Mouse (Mus musculus) kidney, postnatal 14 days (tissue): ENCODE measurements around the gene Smpd4.
"Not testable (repeated sequence)": the region's sequence is repeated elsewhere in the genome, so short reads cannot be mapped to it uniquely, and the experiment has no call there.

Source experiments
- DNase-seq: peaks from one replicate; pipeline ENCODE4 v3.0.0; 2022; ENCODE audit warnings: mixed read lengths

Gene Smpd4

DNA sequence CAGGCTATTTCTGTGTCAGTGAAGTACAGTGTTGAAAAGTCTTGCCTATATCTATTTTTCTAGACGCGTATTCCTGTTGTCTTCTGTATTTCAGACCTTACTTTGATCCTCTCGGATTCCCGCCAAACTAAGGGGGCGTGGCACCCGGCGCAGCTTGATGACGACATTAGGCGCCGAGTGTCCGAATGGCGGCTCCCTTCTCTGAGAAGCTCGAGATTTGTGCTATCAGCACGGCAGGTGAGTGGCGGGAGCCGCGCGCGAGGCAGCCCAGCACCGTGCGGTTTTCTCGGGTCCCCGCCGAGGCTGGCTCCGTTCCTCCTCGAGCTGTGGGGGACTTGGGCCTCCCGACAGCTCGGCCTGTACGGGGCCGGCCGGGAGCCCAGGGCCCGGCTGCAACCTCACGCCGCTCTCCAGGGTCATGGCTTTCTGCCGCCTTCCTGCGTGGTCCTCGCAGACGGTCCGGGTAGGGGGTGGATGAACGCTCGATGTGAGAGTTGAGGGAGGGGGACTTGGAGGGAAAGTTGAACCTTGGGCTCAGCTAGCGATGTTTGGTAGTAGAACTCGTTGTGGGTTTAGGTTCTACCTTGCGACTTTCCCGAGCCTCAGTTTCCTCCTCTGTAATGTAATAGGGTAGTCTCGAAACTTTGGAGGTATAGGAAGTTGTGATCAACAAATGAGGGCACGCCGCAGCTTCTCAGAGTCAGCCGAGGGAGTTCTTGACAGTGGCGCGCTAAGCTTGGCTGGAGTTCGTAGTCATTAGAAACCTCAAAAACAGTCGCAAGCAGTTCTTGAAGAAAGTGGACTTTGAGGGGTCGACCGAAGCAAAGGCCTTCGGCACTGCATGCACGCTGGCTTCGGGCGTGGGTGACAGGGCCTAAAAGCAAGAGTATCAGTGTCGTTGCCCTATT is at the start of gene Smpd4:
Gene Smpd4 (plus strand): TSS at position 157 of the 908 bp plus-strand sequence.
- peak; percentile 93 for DNase-seq

DNA sequence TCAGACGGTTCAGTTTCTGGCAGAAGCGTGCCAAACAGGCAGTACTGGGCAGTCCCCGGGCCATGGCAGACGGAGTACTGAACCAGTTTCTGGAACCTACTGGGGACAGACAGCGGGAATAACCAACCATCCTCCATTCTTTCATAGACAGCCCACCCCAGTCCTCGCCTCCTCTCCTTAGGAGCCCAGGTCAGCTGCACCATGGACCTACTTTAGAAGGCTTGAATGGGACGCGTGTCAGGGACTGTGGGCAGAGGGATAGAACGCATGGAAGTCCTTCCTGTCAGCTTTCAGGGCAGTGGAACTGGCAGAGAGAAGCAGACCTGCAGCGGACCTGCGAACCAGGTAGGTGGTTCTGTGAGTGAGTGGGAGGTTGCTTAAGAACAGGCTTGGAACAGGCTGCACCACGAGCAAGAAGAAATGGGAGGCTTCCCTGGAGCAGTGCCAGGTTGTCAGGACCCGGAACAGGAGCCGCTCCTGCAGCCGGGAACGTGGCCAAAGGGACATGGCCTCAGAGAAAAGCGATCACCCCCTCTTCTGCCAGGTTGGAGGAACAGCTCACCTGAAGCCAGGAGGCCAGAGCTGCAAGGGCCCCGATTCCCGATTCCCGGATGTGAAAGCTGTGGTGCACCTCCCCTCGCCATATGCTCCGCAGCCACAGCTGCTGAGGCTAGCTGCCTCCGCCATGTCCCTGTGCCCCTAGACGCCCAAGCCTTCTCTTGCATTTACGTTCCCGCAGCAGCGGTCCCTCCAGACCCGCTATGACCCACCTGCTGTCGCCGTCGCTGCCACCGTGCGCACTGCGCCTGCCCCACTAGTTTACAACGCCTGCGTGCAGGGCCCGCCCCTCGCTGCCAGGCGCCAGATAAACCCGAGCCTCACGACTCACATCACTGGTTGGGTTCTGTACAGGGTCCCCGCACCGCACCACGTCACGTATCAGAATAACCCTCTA is 43.0 kb upstream of the Smpd4 start:
- DNase-seq: peak; percentile 85

DNA sequence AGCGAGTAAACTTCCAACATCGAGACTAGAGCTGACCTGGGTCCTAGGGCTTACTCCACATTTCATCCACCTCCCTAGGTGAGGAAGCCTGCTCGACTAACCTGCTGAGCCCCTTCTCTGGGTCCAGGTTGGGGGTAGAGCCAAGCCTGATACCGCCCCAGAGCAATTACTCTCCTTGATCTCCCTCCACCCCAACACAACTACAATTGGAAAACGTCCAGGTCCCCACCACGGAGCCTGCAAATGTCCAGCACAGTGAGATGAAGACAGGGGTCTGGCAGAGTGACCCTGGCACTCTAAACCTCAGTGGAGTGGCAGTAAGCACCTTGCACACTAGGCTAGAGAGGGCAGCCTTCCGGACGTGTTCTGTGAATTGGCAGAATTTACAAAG is 42.3 kb upstream of the Smpd4 start:
- DNase-seq: no peak

DNA sequence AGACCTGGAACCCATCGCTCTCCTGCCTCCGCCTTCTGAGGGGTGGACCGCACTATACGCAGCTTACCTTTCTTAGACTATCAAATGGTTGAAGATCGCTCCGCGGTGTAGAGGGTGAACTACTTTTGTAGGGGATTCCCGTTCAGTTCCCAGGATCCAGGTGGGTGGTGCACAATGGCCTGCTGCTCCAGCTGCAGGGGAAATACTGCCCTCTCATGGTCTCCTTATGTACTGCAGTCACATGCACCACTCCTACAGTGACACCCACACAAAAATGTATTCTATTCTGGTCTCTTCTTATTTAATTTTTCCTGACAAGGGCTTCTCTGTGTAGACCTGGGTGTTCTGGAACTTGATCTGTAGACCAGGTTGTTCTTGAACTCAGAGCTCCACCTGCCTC is 36.1 kb upstream of the Smpd4 start, which contains the start of gene Slc7a4:
Gene Slc7a4 (minus strand): TSS at position 151 of the 400 bp plus-strand sequence.
- DNase-seq: no peak

DNA sequence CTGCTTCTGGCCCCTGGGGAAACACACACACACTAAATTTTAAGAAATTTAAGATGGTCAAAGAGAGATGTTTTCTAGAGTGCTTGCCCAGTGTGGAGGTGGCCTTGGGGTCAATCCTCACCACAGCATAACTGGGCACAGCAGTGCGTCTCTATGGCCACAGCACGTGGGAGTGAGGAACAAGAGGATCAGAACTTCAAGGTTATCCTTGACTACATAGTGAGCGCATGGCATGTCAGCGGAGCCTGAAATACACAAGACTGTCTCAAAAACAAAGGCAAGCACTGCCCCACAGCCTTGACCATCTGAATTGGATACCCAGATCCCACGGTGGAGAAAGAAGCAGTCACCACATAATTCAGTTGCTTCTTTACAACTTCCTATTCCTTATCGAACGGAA is 34.6 kb upstream of the Smpd4 start:
- no peak for DNase-seq

DNA sequence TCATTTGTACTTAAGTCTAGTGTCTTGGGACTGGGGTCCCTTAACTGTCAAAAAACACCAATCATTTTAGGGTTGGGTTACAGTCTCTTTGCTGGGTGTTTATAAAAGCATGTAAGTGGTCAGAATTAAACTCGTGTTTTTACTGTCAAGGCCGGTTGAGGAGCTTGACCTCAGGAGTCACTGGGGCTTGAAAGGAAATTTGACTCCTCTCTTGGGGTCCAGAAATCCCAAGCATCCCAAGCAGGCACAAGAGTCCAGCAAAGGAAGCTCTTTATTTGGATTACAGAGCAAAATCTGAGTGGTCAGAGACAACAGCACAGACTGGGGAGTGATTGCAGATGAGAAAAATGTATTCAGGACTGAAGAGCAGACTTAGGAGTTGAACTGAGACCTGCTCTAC is 28.4 kb upstream of the Smpd4 start:
- no peak for DNase-seq

DNA sequence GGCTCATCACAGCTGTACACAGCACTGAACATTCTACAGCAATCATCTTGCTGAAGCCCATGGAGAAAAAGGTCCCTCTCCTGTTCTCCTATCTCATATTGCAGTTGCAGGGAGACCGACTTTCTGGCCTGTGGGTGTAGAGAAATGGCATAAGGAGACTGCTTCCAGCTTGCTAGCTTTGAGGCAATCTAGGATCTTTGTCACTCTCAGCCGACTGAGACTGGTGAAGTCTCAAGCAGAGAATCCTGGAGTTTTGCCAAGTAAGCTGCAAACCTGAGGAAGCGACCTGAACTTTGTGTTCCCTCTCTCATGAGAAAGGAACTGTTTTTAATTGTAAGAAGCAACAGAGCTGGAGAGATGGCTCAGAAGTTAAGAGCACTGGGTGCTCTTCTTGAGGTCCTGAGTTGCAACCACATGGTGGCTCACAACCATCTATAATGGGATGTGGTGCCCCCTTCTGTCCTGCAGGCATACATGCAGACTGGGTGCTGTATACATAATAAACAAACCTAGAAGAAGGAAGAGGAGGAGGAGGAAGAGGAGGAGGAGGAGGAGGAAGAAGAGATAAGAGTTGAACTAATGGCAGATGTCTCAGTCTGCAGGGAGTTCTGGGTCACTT is 18.1 kb upstream of the Smpd4 start:
- peak; percentile 8 for DNase-seq

DNA sequence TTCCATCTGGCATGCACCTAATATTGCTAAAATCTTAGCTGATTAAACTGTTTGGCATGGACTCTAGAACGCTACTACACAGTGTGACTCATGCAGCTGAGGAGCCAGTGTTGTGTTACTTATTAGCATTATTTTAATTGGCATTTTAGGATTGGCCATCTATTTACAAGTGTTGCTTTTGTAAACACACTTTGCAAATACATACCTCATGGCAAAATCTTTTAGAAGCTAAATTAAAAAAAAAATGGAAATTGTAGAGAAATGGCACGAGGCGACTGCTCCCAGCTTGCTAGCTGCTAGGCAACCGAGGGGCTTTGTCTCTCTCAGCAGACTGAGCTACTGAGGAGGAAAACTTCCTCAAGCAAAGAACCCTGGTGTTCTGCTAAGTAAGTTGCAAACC is 14.2 kb upstream of the Smpd4 start:
- no peak for DNase-seq

DNA sequence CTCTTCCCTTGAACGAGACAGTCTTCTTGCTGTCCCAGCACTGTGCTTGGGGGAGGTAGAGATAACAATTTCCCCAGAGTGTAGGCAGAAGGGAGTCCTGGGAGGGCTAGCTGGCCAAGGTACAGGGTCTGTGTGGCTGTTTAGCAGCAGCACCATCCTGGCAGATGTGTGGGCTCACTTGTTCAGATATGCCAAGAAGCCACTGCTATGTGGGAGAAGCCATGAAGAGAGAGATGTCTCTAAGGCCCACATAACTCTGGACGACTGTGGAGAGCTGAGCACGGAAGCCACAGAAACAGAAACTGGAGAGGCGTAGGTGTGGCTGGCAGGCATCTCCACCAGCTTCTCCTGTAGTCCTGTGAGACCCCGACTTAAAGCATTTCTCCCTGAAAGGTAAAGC is 13.5 kb upstream of the Smpd4 start:
- DNase-seq: no peak

DNA sequence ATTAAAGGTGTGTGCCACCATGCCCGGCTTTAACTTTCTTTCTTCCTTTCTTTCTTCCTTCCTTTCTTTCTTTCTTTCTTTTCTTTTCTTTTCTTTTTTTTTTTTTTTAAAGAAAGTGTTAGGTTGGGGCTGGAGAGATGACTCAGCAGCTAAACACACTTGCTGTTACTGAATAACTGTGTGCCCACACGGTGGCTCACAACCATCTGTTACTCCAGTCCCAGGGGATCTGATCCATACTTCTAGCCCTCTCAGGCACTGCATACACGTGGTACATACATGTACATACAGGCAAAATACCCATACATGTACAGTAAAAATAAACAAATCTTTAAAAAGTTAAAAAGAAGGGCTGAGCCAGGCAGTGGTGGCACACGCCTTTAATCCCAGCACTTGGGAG is 7.8 kb upstream of the Smpd4 start:
- no peak for DNase-seq

DNA sequence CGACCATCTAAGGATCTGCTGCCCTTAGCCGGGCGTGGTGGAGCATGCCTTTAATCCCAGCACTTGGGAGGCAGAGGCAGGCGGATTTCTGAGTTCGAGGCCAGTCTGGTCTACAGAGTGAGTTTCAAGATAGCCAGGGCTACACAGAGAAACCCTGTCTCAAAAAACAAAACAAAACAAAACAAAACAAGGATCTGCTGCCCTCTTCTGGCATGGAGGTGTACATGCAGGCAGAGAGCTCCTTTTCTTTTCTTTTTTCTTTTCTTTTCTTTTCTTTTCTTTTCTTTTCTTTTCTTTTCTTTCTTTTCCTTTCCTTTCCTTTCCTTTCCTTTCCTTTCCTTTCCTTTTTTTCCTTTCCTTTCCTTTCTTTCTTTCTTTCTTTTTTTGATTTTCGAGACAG is 4.4 kb upstream of the Smpd4 start:
- DNase-seq: not testable (repeated sequence)

DNA sequence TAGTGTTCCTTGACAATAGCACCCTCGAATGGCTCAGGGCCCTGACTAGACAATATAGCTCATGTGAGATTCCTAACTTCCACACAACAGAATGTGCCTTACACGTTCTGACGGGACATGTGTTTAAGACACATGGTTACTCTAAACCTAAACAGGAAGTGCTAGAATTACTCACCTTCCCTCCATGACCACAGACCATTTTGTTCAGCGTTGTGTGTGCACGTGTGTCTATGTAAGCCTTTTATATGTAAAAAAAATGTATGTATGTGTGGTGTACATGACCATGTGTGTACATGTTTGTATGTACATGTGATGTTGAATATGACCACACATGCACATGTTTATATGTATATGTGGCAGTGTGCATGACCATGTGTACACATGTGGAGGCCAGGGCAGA is 2.9 kb upstream of the Smpd4 start:
- DNase-seq: no peak

DNA sequence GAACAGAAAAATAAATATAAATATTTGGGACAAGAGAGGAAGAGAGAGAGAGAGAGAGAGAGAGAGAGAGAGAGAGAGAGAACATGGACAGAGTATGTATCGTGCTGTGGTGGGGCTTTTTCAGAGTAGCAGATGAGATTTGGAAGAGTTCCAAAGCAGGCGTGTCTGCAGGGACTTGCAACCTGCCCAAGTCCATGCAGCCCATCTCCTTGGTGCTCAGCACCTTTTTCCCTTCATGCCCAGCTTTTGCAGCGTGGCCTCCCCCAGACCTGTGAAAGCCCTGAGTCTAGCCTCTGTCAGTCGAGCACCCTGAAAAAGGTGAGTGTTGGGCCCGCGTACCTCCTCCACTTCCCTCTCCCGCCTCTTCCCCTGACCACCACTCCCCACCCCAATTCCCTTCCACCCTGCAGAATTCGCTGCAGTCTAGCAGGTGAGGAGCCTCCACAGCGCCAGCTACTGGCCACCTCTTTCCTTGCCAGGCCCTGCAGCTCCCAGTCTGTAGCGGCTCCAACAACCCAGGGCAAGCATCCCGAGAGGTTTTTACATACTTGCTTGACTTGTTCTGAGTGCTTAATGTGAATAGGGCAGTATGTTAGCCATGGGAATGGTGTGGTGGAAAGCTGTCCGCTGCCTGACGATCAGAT is 1.1 kb upstream of the Smpd4 start:
- DNase-seq: peak; percentile 65

DNA sequence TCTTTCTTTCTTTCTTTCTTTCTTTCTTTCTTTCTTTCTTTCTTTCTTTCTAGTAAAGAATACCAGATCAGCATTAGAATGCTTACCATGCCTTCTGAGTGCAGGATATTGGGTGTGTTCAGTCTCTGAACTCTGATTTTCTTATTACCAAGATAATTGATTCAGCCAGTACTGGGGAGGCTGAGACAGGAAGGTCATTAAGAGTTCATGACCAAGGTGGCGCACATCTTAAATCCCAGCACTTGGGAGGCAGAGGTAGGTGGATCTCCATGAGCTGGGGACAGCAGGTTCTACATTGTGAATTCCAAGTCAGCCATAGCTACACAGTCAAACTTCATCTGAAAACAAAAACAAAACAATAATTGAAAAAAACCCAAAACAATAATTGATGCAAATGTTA is 2.8 kb downstream of the Smpd4 start:
- DNase-seq: no peak

DNA sequence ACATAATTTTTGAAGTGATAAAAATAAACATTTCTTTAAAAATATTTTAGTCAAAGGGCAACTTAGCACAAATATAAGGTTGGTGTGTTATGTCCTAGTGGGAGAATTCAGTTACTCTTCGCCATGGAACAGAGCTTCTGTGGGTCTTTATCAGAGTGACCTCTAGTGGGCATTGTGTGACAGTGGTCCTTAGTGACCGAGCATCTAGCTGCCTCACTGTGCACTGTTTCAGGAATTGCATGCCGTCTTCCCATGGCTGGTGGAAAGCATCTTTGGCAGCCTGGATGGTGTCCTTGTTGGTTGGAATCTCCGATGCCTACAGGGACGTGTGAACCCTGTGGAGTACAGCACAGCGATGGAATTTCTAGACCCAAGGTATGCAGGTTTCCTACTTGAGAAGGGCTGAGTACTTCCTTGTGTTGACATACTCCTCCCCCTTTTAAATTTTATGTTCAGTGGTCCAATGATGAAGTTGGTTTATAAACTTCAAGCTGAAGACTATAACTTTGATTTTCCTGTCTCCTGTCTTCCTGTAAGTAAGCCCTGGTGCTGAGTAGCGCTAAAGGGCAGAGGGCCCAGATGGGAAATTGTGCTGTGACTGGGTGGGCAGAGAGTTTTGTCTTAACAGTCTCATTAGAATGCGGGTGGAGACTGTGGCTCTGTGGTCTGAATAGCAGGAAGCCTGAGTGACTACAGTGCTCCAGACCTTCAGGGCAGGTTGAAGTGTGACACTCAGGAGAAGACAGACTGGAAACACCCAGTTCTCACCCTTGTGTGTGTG is 6.5 kb downstream of the Smpd4 start:
- DNase-seq: no peak

DNA sequence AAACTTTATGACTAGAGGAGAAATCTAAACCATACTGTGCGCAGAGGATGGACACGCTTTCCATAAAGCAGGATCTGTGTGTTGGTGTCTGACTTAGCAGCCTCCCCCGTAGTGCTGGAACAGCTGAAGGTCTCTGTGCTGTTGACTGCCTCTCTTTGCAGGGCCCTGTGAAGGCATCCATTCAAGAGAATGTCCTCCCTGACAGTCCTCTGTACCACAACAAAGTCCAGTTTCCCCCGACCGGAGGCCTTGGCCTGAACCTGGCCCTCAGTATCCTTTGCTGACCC is 7.1 kb downstream of the Smpd4 start:
- no peak for DNase-seq

DNA sequence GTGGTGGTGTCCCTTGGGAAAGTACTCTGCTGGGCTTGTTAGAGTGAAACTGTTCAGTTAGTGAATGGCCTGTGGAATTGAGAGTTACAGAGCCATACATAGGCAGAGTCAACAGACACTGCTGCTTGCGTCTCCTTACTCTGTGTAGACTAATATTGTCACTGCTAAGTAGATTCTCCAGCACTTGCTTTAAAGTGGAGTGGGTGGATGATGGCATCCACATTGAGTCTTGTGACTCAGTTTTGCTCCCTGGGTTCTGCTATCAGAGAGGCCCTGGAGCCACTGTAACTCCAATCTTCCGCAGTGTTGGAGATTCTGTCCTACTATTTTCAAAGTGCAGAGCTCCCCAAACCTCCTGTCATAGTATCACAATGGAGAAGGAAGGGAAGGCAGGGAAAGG is 13.4 kb downstream of the Smpd4 start:
- DNase-seq: no peak

DNA sequence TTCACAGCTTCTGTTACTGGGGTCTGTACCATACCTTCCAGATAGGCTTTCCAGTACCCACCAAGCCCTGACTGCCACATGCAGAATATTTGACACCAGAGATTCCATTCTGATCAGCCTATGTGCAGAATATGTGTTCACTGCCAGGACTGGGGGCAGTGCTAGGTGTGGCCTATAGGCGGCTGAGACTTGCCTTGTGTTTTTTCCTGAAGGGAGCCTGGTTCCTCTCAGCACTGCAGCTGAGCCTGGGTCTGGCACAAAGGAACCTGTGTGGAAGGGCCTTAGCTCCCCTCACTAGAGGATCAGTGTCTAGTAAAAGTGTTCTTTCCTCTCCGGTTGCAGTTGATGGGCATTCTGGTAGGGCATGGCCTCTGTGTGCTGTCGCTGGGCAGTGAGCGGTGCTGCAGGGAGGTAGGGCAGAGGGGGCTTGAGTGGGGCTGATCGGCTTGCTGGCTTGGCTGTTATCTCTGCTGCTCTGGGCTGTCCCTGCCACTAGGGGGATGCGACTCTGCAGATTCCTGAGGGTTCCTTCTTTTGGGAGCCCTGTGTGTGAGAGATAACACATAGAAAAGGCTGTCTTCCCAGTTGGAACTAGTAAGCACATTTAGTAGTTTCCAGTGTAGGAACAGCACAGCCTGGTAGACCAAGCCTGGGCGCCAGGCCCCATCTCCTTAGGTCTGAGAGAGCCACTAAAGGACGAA is 14.5 kb downstream of the Smpd4 start:
- DNase-seq: no peak

DNA sequence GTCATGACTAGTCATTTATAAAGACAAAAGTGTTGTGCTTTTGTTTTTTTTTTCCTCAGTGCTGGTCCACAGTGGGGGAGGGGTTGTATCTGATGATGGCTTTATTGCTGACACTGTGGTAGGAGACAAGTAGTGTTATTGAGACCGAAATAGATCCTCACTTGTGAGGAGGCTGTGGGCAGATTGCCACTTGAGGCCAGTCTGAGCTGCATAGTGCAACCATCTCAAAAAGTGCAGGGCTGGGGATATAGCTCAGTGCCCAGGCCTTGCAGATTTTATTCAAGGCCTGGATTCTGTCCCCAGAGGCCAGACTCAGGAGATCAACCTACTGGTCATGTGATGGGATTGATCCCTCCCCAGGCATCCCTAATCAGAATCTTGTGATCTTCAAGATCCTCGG is 17.8 kb downstream of the Smpd4 start:
- DNase-seq: no peak

DNA sequence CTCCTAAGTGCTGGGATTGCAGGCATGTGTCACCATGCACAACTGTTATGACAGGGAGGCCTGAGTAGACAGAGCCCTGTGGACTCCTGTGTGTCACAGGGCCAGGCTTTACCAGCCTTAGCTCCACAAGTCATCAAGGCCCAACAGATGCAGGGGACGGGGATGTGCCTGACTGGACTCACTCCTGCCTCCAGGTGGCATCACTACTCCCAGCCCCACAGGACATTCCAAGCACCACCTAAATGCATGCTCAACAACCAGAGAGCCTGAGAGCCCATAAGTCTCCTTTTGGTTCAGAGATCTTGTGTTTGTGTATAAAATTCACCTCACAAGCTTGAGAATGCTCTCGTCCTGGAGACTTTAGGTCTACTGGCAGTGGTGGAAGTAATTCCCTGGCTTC is 18.5 kb downstream of the Smpd4 start:
- DNase-seq: no peak

DNA sequence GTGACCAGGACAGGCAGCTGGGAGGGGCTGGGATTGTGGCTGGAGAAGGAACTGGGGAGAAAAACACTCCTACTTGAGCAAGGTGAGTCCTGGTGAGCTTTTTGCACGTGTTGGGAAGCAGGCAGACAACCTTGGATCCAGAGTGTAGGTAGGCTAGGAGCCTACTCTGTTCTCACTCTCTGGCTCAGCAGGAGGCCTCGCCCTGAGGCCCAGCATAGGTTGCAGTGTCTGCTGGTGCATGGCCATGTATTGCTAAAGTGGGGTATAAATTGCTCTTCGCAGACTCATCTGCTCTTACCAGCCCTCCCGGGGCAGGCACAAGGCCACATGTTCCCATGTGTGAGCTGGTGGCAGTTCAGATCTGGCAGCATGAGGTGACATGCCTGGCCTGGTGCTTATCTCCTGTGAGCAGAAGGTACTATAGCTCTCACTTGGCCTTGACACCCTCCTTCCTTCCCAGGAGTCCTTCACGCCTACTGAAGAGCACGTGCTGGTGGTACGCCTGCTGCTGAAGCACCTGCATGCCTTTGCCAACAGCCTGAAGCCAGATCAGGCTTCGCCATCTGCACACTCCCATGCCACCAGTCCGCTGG is 19.0 kb downstream of the Smpd4 start:
- DNase-seq: no peak
